Mouse (Mus musculus) frontal cortex, postnatal 14 days (tissue): ENCODE data around the gene Cc2d2b.

Experiments used
- DNase-seq, 2 experiments: peaks; one replicate each; pipeline ENCODE4 v3.0.0; 2022; ENCODE audit warnings: low spot score in 2 of 2

The Cc2d2b gene

GRCm38 (mm10) chr19:40754311-40754710 is 5.8 kb downstream of the Cc2d2b start:
- DNase-seq: no peak

GRCm38 (mm10) chr19:40760071-40760470 is 11.5 kb downstream of the Cc2d2b start:
- no peak for DNase-seq

- DNase-seq: peak in 1 of 2 experiments; percentile 40
Measured at GRCm38 (mm10) chr19:40762023-40762759, 13.6 kb downstream of the Cc2d2b start.

- no peak for DNase-seq
Measured at GRCm38 (mm10) chr19:40767189-40767588, 18.6 kb downstream of the Cc2d2b start.

- no peak for DNase-seq
Measured at GRCm38 (mm10) chr19:40769341-40769770, 20.8 kb downstream of the Cc2d2b start.

- DNase-seq: no peak
Measured at GRCm38 (mm10) chr19:40788004-40788714, 39.6 kb downstream of the Cc2d2b start.

- DNase-seq: no peak
Measured at GRCm38 (mm10) chr19:40788715-40789084, 40.1 kb downstream of the Cc2d2b start.

GRCm38 (mm10) chr19:40805176-40805737 is 56.7 kb downstream of the Cc2d2b start:
- DNase-seq: no peak

- DNase-seq: no peak
Measured at GRCm38 (mm10) chr19:40809858-40810257, 61.3 kb downstream of the Cc2d2b start.

GRCm38 (mm10) chr19:40811840-40812239 is 63.3 kb downstream of the Cc2d2b start:
- no peak for DNase-seq

GRCm38 (mm10) chr19:40812778-40813177 is 64.2 kb downstream of the Cc2d2b start:
- no peak for DNase-seq

- DNase-seq: no peak
Measured at GRCm38 (mm10) chr19:40813385-40813784, 64.8 kb downstream of the Cc2d2b start.

- no peak for DNase-seq
Measured at GRCm38 (mm10) chr19:40815645-40816183, 67.2 kb downstream of the Cc2d2b start.

- DNase-seq: no peak
Measured at GRCm38 (mm10) chr19:40817901-40818532, 69.5 kb downstream of the Cc2d2b start.

GRCm38 (mm10) chr19:40818764-40819163 is 70.2 kb downstream of the Cc2d2b start:
- DNase-seq: no peak

- no peak for DNase-seq
Measured at GRCm38 (mm10) chr19:40821306-40821825, 72.8 kb downstream of the Cc2d2b start.

GRCm38 (mm10) chr19:40825636-40826035 is 77.1 kb downstream of the Cc2d2b start:
- DNase-seq: no peak

- DNase-seq: no peak
Measured at GRCm38 (mm10) chr19:40826735-40827134, 78.2 kb downstream of the Cc2d2b start.

- no peak for DNase-seq
Measured at GRCm38 (mm10) chr19:40830198-40830597, 81.6 kb downstream of the Cc2d2b start.

- peak; percentile 75 to 89 for DNase-seq
Measured at GRCm38 (mm10) chr19:40830703-40831415, 82.3 kb downstream of the Cc2d2b start, which contains the start of gene Ccnj. Gene Ccnj, plus strand, starts transcription at chr19:40831279.
